Mouse (Mus musculus): ENCODE data around the gene Cops9. TPM values are rescaled to one million over a fixed set of nuclear protein-coding genes. Genes with fewer than 3 reads are reported as not detected.

The Cops9 gene
- total and polyA plus RNA-seq, 3 experiments, result 377 to 618 TPM; not detected in 1

DNA sequence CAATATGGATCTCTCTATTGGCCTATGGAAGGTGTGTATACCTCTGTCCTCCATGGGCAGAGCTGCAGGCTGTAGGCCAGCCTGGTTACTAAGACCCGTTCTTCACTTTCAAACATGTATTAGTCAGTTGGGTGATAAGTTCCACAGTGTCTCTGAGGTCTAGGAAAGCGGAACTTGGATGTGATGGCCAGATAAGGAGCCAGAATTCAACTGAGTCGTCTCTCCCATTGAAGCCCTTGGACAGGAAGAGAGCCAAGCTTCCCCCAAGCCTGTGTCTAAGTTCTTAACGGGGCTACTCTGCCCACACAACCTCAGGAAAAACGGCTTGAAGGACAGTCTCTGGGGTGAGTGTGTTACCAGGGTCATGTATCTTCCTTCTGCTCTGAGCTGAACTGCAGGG, 17.6 kb upstream of the Cops9 start:
- peak overlapping the region; percentile 56 to 60 for H3K4me3 ChIP-seq (ENCODE audit: control insufficient read depth in 1 of 2, insufficient read depth in 1 of 2, low read depth in 2 of 2, low read length in 2 of 2)
- H3K9me3 ChIP-seq (replicated peaks; ENCODE audit: insufficient read depth, low read length), result no peaks in the 10 kb centered on the region
- H3K27ac ChIP-seq (ENCODE audit: control insufficient read depth, low read depth, low read length), result peak overlapping the region; percentile 86
- H3K27me3 ChIP-seq (ENCODE audit: control insufficient read depth in 1 of 2, insufficient read depth in 2 of 2, low read length in 2 of 2), result no peaks in the 10 kb centered on the region
- TF ChIP-seq EP300 (IDR thresholded peaks at IDR 0.05; ENCODE audit: low read depth in 1 of 2, low read length in 2 of 2) (peak; percentile 85 to 94), POLR2A (IDR thresholded peaks at IDR 0.05; ENCODE audit: control insufficient read depth in 1 of 2, insufficient read depth in 1 of 2, low read depth in 1 of 2, low read length in 2 of 2, poor library complexity in 1 of 2) (peak in 1 of 2 experiments; percentile 72; a peak in 2 of 4 replicates), TCF12 (IDR thresholded peaks at IDR 0.05; ENCODE audit: low read depth, low read length) (peak; percentile 59; the same call in 1 of the 2 replicates), MAFK (IDR thresholded peaks at IDR 0.05; ENCODE audit: borderline replicate concordance, low read depth, low read length) (no peak), SIN3A (IDR thresholded peaks at IDR 0.05; ENCODE audit: low read length) (peak; percentile 76), ZMIZ1 (IDR thresholded peaks at IDR 0.05; ENCODE audit: low read depth, low read length) (no peak), TAL1 (IDR thresholded peaks at IDR 0.05; ENCODE audit: low read length) (0 out of 2 replicates have a peak, but pooled peaks have one; percentile 9), NRF1 (IDR thresholded peaks at IDR 0.05; ENCODE audit: insufficient read depth, low read depth, low read length, poor library complexity, severe bottlenecking) (no peak), ETS1 (IDR thresholded peaks at IDR 0.05; ENCODE audit: low read depth, low read length) (peak; percentile 72; the same call in 1 of the 2 replicates), RCOR1 (IDR thresholded peaks at IDR 0.05; ENCODE audit: low read depth, low read length) (peak; percentile 84), GATA1 (IDR thresholded peaks at IDR 0.05; ENCODE audit: low read depth, low read length) (peak; percentile 99), TBP (IDR thresholded peaks at IDR 0.05; ENCODE audit: low read depth, low read length) (peak; percentile 85)
- no peaks in the 10 kb centered on the region for H3K79me2 ChIP-seq (ENCODE audit: control insufficient read depth, insufficient read depth, low read length, poor library complexity)
- H3K36me3 ChIP-seq (ENCODE audit: control insufficient read depth in 1 of 2, insufficient read depth in 2 of 2, low read length in 2 of 2), result peaks cover 0 to 19% of the 10 kb centered on the region in 2 experiments; a peak in 2 of 4 replicates
- peak overlapping the region; percentile 66 for H3K9ac ChIP-seq (ENCODE audit: control insufficient read depth, low read depth, low read length, poor library complexity, severe bottlenecking)
- DNase-seq (ENCODE audit: low read depth, low spot score), result peak; percentile 97
- peaks cover 14 to 22% of the 10 kb centered on the region in 2 experiments for H3K4me1 ChIP-seq (ENCODE audit: control insufficient read depth in 1 of 2, insufficient read depth in 2 of 2, low read length in 2 of 2)

GRCm38 (mm10) chr1:92657025-92657820, 15.4 kb upstream of the Cops9 start:
- H3K27me3 ChIP-seq (ENCODE audit: control insufficient read depth in 1 of 2, insufficient read depth in 2 of 2, low read length in 2 of 2), result no peaks in the 10 kb centered on the region
- no peak for DNase-seq (ENCODE audit: low read depth, low spot score)
- TF ChIP-seq TCF12 (IDR thresholded peaks at IDR 0.05; ENCODE audit: low read depth, low read length), result no peak
- no peak for TF ChIP-seq KAT2A (conservative IDR thresholded peaks at IDR 0.05; ENCODE audit: low read depth, low read length)
- TF ChIP-seq GABPA (IDR thresholded peaks at IDR 0.05; ENCODE audit: low read depth, low read length), result no peak
- TF ChIP-seq TBP (IDR thresholded peaks at IDR 0.05; ENCODE audit: low read depth, low read length), result no peak
- TF ChIP-seq E2F4 (IDR thresholded peaks at IDR 0.05; ENCODE audit: borderline replicate concordance, low read depth, low read length), result no peak
- TF ChIP-seq MAZ (IDR thresholded peaks at IDR 0.05; ENCODE audit: low read depth, low read length), result no peak
- TF ChIP-seq ETS1 (IDR thresholded peaks at IDR 0.05; ENCODE audit: low read depth, low read length), result no peak
- TF ChIP-seq ZMIZ1 (IDR thresholded peaks at IDR 0.05; ENCODE audit: low read depth, low read length), result no peak
- no peak for TF ChIP-seq TAL1 (IDR thresholded peaks at IDR 0.05; ENCODE audit: low read length)
- TF ChIP-seq ELF1 (IDR thresholded peaks at IDR 0.05; ENCODE audit: low read depth, low read length), result no peak
- no peak for TF ChIP-seq NELFE (IDR thresholded peaks at IDR 0.05; ENCODE audit: low read depth, low read length)
- TF ChIP-seq JUND (IDR thresholded peaks at IDR 0.05; ENCODE audit: low read depth, low read length), result no peak
- no peak for TF ChIP-seq CHD2 (IDR thresholded peaks at IDR 0.05; ENCODE audit: low read length)
- no peak for TF ChIP-seq SMC3 (IDR thresholded peaks at IDR 0.05; ENCODE audit: low read depth, low read length)
- TF ChIP-seq UBTF (IDR thresholded peaks at IDR 0.05; ENCODE audit: borderline replicate concordance, insufficient read depth, low read depth, low read length), result no peak
- TF ChIP-seq RCOR1 (IDR thresholded peaks at IDR 0.05; ENCODE audit: low read depth, low read length), result no peak
- TF ChIP-seq USF2 (IDR thresholded peaks at IDR 0.05; ENCODE audit: borderline replicate concordance in 1 of 2, insufficient read depth in 1 of 2, low read depth in 1 of 2, low read length in 2 of 2), result no peak
- TF ChIP-seq MAX (IDR thresholded peaks at IDR 0.05; ENCODE audit: low read length), result no peak
- no peak for TF ChIP-seq POLR2AphosphoS5 (IDR thresholded peaks at IDR 0.05; ENCODE audit: borderline replicate concordance, low read depth, low read length)
- no peak for TF ChIP-seq BHLHE40 (IDR thresholded peaks at IDR 0.05; ENCODE audit: borderline replicate concordance, low read depth, low read length)

More at GRCm38 (mm10) chr1:92657025-92657820, 15.4 kb upstream of the Cops9 start:
- peaks cover 14 to 22% of the 10 kb centered on the region in 2 experiments for H3K4me1 ChIP-seq (ENCODE audit: control insufficient read depth in 1 of 2, insufficient read depth in 2 of 2, low read length in 2 of 2)
- H3K9me3 ChIP-seq (replicated peaks; ENCODE audit: insufficient read depth, low read length), result no peaks in the 10 kb centered on the region
- H3K4me3 ChIP-seq (ENCODE audit: control insufficient read depth in 1 of 2, insufficient read depth in 1 of 2, low read depth in 2 of 2, low read length in 2 of 2), result no peak overlapping the region
- H3K79me2 ChIP-seq (ENCODE audit: control insufficient read depth, insufficient read depth, low read length, poor library complexity), result no peaks in the 10 kb centered on the region
- H3K27ac ChIP-seq (ENCODE audit: control insufficient read depth, low read depth, low read length), result no peak overlapping the region
- peaks cover 0 to 19% of the 10 kb centered on the region in 2 experiments; a peak in 2 of 4 replicates for H3K36me3 ChIP-seq (ENCODE audit: control insufficient read depth in 1 of 2, insufficient read depth in 2 of 2, low read length in 2 of 2)
- H3K9ac ChIP-seq (ENCODE audit: control insufficient read depth, low read depth, low read length, poor library complexity, severe bottlenecking), result no peak overlapping the region
